Mouse (Mus musculus) neural tube, embryonic 12.5 days (tissue): Measurements from ENCODE around the gene Bcap29. TPM values are rescaled to one million over a fixed set of nuclear protein-coding genes. Genes with fewer than 3 reads are reported as not detected.
"Not testable (repeated sequence)": the region's sequence is repeated elsewhere in the genome, so short reads cannot be mapped to it uniquely, and the experiment has no call there.

Experiments
- ATAC-seq: fragments of 200-750 bp; cut with Nextera tagmentation; 2 replicates; pipeline ENCODE4 v1.8.0; 2017; ENCODE audit warnings: low read depth, mild to moderate bottlenecking, moderate TSS enrichment, moderate library complexity; ENCODE audit not compliant: low FRiP score
- H3K27ac ChIP-seq: fragments of 300-500 bp; sonication (generic); 2 replicates; pipeline ENCODE4 v1.5.1; 2016
- H3K27me3 ChIP-seq: fragments of 300-500 bp; sonication (generic); replicated peaks from 2 replicates; pipeline ENCODE4 v1.6.1; 2016; ENCODE audit warnings: mild to moderate bottlenecking
- H3K36me3 ChIP-seq: fragments of 300-500 bp; sonication (generic); 2 replicates; pipeline ENCODE4 v1.6.1; 2016; ENCODE audit warnings: mild to moderate bottlenecking
- H3K4me1 ChIP-seq: fragments of 300-500 bp; sonication (generic); 2 replicates; pipeline ENCODE4 v1.6.1; 2016
- H3K4me2 ChIP-seq: fragments of 300-500 bp; sonication (generic); replicated peaks from 2 replicates; pipeline ENCODE4 v1.6.1; 2016; ENCODE audit warnings: mild to moderate bottlenecking
- H3K4me3 ChIP-seq: fragments of 300-500 bp; sonication (generic); 2 replicates; pipeline ENCODE4 v1.5.1; 2016
- H3K9ac ChIP-seq: fragments of 300-500 bp; sonication (generic); 2 replicates; pipeline ENCODE4 v1.6.1; 2016; ENCODE audit warnings: mild to moderate bottlenecking
- H3K9me3 ChIP-seq: fragments of 300-500 bp; sonication (generic); 2 replicates; pipeline ENCODE4 v1.6.1; 2016; ENCODE audit warnings: mild to moderate bottlenecking
- WGBS: fragments of 180-500 bp; shearing (Covaris S2); methylation state at CpG from one replicate; pipeline ENCODE4 v1.1.7; 2016; 5-methylcytosine and 5-hydroxymethylcytosine counted together
- polyA plus RNA-seq: library from polyadenylated mRNA; unstranded; fragments of >200 nt; fragmentation: Nextera tagmentation; extraction: Ambion mirVana; gene quantifications from 2 replicates; pipeline ENCODE4 v1.2.1, GENCODE M21; 2016

The Bcap29 gene
- polyA plus RNA-seq, 1 experiment from 2014 or later: 29.4 TPM

DNA sequence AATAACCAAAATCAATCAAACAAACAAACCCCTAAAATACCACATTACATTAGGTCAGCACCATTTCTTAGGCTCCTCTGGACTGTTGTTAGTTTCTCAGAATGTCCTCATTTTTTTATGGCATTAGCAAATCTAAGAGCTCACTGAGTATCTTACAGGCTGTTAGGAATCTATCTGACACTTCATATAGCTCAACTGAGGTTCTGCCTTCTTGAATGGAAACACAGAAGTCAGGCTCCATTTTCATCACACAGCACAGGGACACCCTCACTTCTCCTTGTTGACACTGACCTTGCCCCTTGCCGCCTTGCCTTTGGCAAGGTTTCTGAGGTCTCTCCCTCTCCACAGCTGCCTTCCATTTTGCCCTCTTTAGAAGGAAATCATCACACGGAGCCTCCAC is 64.7 kb downstream of the Bcap29 start:
- no peaks in the 10 kb centered on the region for H3K27me3 ChIP-seq
- no peaks in the 10 kb centered on the region for H3K36me3 ChIP-seq
- no peak for ATAC-seq
- H3K27ac ChIP-seq: no peak overlapping the region
- H3K4me3 ChIP-seq: no peak overlapping the region
- no peak overlapping the region for H3K4me2 ChIP-seq
- H3K9ac ChIP-seq: no peak overlapping the region
- no peaks in the 10 kb centered on the region for H3K9me3 ChIP-seq
- WGBS: 64% methylated on average over 2 of the region's 2 CpGs
- H3K4me1 ChIP-seq: no peaks in the 10 kb centered on the region

DNA sequence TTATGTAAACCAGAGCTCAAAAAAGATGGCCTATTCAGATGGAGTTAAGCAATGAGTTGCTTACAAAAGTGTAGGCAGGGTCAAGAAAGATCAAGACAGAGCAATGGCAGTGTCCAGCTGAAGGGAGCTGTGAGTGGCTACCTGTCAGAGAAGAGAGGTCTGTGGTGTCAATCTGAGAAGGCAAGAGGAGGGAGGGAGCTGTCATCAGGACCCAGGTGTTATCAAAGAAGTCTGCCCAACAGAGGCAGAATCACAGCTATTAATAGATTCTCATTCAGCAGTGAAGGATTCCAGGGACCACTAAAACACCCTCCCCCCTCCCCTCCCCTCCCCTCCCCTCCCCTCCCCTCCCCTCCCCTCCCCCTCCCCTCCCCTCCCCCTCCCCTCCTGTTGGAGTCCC is 65.8 kb downstream of the Bcap29 start:
- Histone ChIP-seq H3K4me1 (no peaks in the 10 kb centered on the region), H3K4me2 (no peak overlapping the region), H3K4me3 (no peak overlapping the region), H3K9ac (no peak overlapping the region), H3K27ac (no peak overlapping the region), H3K27me3 (no peaks in the 10 kb centered on the region), H3K36me3 (no peaks in the 10 kb centered on the region), H3K9me3 (no peaks in the 10 kb centered on the region)
- no peak for ATAC-seq

DNA sequence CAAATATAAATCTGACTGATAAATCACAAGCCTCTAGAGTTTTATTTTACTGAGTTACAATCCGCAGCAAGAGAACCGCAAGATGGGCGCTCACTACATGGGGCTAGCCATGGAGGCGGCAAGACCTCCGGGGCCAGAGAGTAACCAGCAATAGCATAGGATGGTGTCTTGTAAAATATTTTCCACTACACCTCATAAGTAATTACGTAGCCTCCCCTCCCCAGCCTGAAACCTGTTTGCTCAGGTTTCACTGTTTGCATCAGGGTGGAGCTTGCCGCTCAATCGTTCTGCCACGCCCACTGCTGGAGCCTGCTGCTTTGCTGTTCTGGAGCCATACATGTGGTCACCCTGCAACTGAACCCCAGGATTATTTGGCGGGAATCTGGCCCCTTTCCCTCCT is 66.9 kb downstream of the Bcap29 start:
- not testable (repeated sequence) for H3K36me3 ChIP-seq, H3K27ac ChIP-seq, H3K9me3 ChIP-seq, H3K4me3 ChIP-seq, H3K4me1 ChIP-seq, H3K27me3 ChIP-seq, H3K9ac ChIP-seq
- H3K4me2 ChIP-seq: peak overlapping the region; percentile 48
- 0 out of 2 replicates have a peak, but pooled peaks have one; percentile 29 for ATAC-seq
- WGBS: 26% methylated on average over 10 of the region's 10 CpGs

DNA sequence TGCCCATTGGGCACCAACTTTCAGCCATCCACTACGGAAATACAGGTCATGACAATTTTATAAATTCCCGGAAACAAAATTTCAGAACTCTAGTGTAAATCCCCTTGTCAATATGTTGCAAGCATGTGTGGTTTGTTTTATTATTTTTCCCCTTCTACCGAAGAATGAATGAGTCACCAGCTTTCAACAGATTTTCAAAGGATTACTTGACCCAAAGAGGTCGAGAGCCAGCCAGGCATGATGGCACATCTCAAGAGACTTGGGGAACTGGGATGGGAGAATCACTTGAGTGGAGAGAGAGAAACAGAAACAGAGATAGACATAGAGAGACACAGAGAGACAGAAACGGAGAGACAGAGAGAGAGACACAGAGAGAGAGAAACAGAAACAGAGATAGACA is 73.7 kb downstream of the Bcap29 start:
- Histone ChIP-seq H3K27ac (no peak overlapping the region), H3K9ac (no peak overlapping the region), H3K4me1 (peaks cover 12% of the 10 kb centered on the region), H3K36me3 (no peaks in the 10 kb centered on the region), H3K9me3 (no peaks in the 10 kb centered on the region), H3K27me3 (peaks cover 57% of the 10 kb centered on the region), H3K4me2 (no peak overlapping the region), H3K4me3 (no peak overlapping the region)
- no peak for ATAC-seq
- WGBS: 77% methylated on average over 5 of the region's 5 CpGs

DNA sequence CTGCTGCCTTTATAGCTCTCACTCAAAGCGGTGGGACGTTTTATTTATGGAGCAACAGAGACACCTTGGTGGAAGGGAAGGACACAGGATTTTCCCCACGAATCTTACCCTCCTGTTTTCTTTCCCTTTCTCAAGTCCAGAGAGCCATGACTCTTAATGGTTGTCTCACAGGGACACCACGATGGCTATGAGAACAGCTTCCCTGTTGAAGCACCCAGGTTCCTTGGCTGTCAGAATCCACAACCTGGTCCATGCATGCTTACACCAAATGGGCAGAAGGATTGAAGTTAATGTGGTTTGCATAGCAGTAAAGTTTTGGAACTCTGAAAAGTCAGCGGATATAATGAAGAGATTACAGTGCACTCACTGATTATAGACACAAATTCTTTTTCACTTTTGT is 74.5 kb downstream of the Bcap29 start:
- no peak overlapping the region for H3K27ac ChIP-seq
- 16% methylated on average over 5 of the region's 5 CpGs for WGBS
- peak overlapping the region; percentile 90 for H3K4me2 ChIP-seq
- H3K4me1 ChIP-seq: peaks cover 12% of the 10 kb centered on the region
- no peaks in the 10 kb centered on the region for H3K9me3 ChIP-seq
- no peak for ATAC-seq
- peaks cover 58% of the 10 kb centered on the region for H3K27me3 ChIP-seq
- H3K36me3 ChIP-seq: no peaks in the 10 kb centered on the region
- H3K4me3 ChIP-seq: no peak overlapping the region; the same call in 1 of the 2 replicates
- no peak overlapping the region for H3K9ac ChIP-seq

DNA sequence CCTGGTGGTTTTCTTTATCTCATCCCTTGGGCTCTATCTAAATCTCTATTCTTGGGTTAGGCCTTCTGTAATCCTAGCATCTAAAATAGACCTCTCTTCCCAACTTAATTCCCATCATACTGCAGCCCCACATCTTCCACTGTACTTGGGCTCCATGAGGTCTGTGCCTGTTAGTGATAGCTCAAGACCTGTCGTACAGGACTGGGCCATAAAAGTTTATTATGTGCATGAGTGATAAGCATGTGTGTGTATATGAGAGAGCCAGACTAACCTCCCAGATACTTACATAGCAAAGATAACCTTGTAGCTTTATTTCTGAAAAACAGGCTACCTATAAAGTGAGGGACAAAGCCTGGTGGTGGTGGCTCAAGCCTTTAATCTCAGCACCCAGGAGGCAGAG is 80.1 kb downstream of the Bcap29 start:
- no peak for ATAC-seq
- H3K27ac ChIP-seq: no peak overlapping the region

DNA sequence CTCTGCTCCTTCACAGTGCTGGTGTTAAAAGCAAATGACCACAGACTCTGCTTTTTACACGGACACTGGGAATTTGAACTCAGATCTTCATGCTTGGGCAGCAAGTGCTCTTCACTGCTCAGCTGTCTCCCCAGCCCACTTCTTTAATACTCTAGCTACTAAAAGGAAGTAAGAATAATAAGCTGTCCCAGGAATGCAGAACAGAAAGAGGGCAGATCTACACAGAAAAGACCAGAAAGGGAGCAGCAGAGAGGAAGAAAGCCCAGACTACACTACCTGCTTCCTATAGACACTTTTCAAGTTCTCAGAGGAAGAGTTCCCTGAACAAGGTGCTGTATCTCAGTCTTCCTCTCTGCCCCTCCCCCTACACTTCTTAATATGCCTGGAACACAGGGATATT is 83.2 kb downstream of the Bcap29 start:
- H3K4me3 ChIP-seq: no peak overlapping the region
- H3K27me3 ChIP-seq: peaks cover 14% of the 10 kb centered on the region; the same call in 1 of the 2 replicates
- no peaks in the 10 kb centered on the region for H3K36me3 ChIP-seq
- no peak overlapping the region for H3K9ac ChIP-seq
- no peak overlapping the region for H3K4me2 ChIP-seq
- ATAC-seq: no peak
- H3K4me1 ChIP-seq: no peaks in the 10 kb centered on the region
- no peak overlapping the region for H3K27ac ChIP-seq
- WGBS: 83% methylated on average over 1 of the region's 1 CpGs
- no peaks in the 10 kb centered on the region for H3K9me3 ChIP-seq

More for the DNA sequence above, 80.1 kb downstream of the Bcap29 start:
- Histone ChIP-seq H3K9ac (no peak overlapping the region), H3K4me1 (peaks cover 8% of the 10 kb centered on the region), H3K4me3 (no peak overlapping the region), H3K9me3 (no peaks in the 10 kb centered on the region), H3K27me3 (peaks cover 36% of the 10 kb centered on the region), H3K4me2 (no peak overlapping the region), H3K36me3 (no peaks in the 10 kb centered on the region)
- WGBS: 78% methylated on average over 1 of the region's 1 CpGs

DNA sequence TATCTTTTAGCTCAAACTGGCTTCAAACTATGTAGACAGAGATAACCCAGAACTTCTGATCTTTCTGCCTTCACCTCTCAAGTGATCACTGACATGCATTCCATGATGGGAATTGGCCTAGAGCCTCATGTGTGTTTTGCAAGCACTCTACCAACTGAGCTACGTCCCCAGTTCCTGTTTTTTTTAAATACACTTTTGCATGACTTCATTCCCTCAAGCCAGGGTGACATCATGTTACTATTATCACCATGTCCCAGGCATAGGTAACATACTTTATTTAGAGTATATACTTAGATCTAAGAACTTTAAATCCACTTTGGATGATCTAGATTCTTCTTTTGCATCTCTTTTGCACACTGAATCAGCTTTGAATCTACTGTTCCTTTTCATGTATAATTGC is 88.4 kb downstream of the Bcap29 start:
- H3K4me3 ChIP-seq: no peak overlapping the region
- 78% methylated on average over 1 of the region's 1 CpGs for WGBS

DNA sequence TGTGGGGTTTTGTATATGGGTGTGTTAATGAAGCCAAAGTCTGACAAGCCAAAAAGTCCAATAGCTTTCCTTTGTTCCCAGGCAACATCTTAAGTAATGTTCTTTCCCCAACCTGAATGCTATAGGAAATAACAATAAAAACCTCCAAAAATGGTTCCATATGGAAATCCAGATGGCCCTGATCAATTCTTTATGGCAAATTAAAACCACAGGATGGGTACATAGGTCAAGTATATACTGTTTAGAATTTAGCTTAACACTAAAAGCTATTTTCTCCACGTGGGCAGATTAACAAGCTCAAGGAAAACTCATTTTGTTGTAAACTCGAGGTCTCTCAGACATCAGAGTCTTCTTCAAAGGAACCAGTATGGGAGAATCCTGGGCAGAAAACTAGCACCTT is 89.2 kb downstream of the Bcap29 start:
- no peaks in the 10 kb centered on the region for H3K27me3 ChIP-seq
- no peaks in the 10 kb centered on the region for H3K9me3 ChIP-seq
- no peaks in the 10 kb centered on the region for H3K4me1 ChIP-seq
- no peaks in the 10 kb centered on the region for H3K36me3 ChIP-seq
- no peak for ATAC-seq
- WGBS: 62% methylated on average over 2 of the region's 2 CpGs
- H3K4me3 ChIP-seq: no peak overlapping the region
- no peak overlapping the region for H3K9ac ChIP-seq
- H3K27ac ChIP-seq: no peak overlapping the region
- no peak overlapping the region for H3K4me2 ChIP-seq

More for the DNA sequence above, 88.4 kb downstream of the Bcap29 start:
- Histone ChIP-seq H3K36me3 (no peaks in the 10 kb centered on the region), H3K9me3 (no peaks in the 10 kb centered on the region), H3K4me1 (no peaks in the 10 kb centered on the region), H3K9ac (no peak overlapping the region), H3K27ac (no peak overlapping the region), H3K4me2 (no peak overlapping the region), H3K27me3 (no peaks in the 10 kb centered on the region)
- no peak for ATAC-seq

DNA sequence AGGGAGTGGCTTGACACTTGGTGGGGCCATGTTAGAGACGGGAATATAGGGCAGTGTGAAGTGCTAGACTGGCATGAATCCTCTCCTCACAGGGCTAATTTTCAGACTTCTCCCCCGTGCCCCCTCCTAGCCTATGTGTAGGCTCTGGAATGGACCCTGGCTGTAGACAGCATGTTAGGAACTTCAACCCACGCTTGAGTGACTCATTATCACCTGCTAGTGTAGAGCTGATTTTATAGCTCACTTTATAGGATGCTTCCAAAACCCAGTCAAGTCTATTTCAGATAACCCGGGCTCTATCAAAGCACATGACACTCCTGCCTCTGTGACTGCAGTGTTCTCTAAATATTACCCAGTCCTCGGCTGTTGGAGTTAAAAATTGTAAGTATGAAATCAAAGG is 92.9 kb downstream of the Bcap29 start:
- no peaks in the 10 kb centered on the region for H3K9me3 ChIP-seq
- H3K9ac ChIP-seq: no peak overlapping the region
- H3K36me3 ChIP-seq: no peaks in the 10 kb centered on the region
- H3K27ac ChIP-seq: no peak overlapping the region
- no peak overlapping the region for H3K4me2 ChIP-seq
- ATAC-seq: no peak
- H3K4me3 ChIP-seq: no peak overlapping the region
- no peaks in the 10 kb centered on the region for H3K27me3 ChIP-seq
- 84% methylated on average over 5 of the region's 5 CpGs for WGBS
- H3K4me1 ChIP-seq: no peaks in the 10 kb centered on the region

Other genes starting within 250 kb of the Bcap29 start
- not detected in 2 replicates for gene Slc26a3, start 243.8 kb downstream of the Bcap29 start, polyA plus RNA-seq
- gene Cbll1, start 135.0 kb downstream of the Bcap29 start, polyA plus RNA-seq: 13.2 and 15.6 TPM in 2 replicates
- gene Slc26a4, start 74.7 kb downstream of the Bcap29 start, polyA plus RNA-seq: 0.06 TPM in 1 of 2 replicates, not detected in the other
- 5.9 and 9.4 TPM in 2 replicates for gene Dus4l, start 20.2 kb upstream of the Bcap29 start, polyA plus RNA-seq
- gene Cog5, start 20.2 kb upstream of the Bcap29 start, polyA plus RNA-seq: 35.7 and 36.0 TPM in 2 replicates
- 8.9 and 9.8 TPM in 2 replicates for gene Gpr22, start 79.3 kb upstream of the Bcap29 start, polyA plus RNA-seq